Mouse (Mus musculus) cortical plate, adult 2 months (tissue): ENCODE measurements at regions not wholly inside any gene's neighbourhood (a gene's known extent, or its start where the extent isn't known, plus 50 kb on each side); places are given as distances from the start of the nearest gene placed in this dataset.

Experiments
- H3K27ac ChIP-seq: fragments of 200-500 bp; 2 replicates; pipeline ENCODE4 v1.5.1; 2012; ENCODE audit warnings: low read length, control low read depth, inconsistent platforms; ENCODE audit not compliant: insufficient read depth
- H3K4me1 ChIP-seq: fragments of 200-500 bp; 2 replicates; pipeline ENCODE4 v1.6.1; 2011; ENCODE audit warnings: low read length; ENCODE audit not compliant: control insufficient read depth, insufficient read depth
- H3K4me3 ChIP-seq: fragments of 200-500 bp; 2 replicates; pipeline ENCODE4 v1.5.1; 2011; ENCODE audit warnings: mild to moderate bottlenecking, low read length, control low read depth; ENCODE audit not compliant: insufficient read depth
- CTCF ChIP-seq: fragments of 200-500 bp; IDR thresholded peaks from 2 replicates; pipeline ENCODE4 v1.5.1; 2011; ENCODE audit warnings: mild to moderate bottlenecking, control low read depth, low read length; ENCODE audit not compliant: insufficient read depth; ENCODE audit errors: extremely low read depth
- POLR2A ChIP-seq: fragments of 200-500 bp; IDR thresholded peaks from 2 replicates; pipeline ENCODE4 v1.6.1; 2011; ENCODE audit warnings: mild to moderate bottlenecking, low read length, control low read depth; ENCODE audit not compliant: insufficient read depth; ENCODE audit errors: extremely low read depth

DNA sequence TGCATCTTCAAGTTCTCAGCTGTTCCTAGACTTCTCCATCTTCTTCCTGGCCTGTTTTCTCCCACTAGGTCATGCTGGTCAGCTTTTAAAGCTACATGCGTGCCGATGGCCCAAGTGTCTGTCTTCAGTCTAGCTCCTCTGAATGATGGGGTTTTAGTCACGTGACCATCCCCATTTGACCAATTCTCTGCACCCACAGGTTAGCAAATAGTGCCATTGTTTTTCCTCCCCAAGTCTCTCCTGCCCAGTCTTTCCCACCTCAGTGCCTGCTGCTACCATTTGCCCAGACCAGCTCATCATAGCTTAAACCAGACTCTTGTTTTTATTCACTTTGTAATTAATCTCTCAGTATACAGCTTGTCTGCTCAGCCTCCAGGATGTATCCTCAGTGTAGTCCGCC, 62.3 kb downstream of the Zfp706 start:
- TF ChIP-seq POLR2A (no peak), CTCF (no peak)
- Histone ChIP-seq H3K4me1 (peaks cover 15% of the 10 kb centered on the region), H3K27ac (no peak overlapping the region), H3K4me3 (no peak overlapping the region)

DNA sequence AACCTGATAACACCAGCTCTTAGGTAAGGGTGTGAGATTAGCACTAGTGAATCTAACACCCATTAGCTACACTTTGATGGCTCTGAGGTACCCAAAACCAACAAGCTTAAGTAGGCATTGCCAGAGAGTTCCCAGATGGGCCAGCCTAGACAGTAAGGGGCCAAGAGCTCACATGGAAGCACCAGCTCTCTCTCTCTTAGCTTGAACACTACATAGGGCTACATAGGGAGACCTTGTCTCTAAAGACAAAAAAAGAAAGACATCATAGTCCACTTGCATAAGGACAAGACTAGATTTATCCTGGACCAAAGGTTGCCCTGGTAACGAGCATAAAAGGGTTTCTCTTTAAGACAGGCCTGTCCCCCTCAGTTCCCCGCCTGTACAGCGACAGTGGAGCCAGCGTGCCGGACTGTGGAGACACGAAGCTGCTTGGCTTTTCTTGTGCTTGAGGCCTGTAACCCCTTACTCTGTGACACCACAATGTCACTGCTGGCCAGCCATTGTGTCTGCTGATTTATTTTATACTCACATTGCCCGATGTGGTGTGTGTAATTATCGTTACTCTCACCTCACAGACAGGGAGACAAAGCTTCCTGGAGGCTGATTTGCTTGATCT, 62.9 kb downstream of the Zfp706 start:
- no peak overlapping the region; the same call in 1 of the 2 replicates for H3K27ac ChIP-seq
- peaks cover 12% of the 10 kb centered on the region for H3K4me1 ChIP-seq
- no peak for TF ChIP-seq POLR2A
- TF ChIP-seq CTCF = no peak
- no peak overlapping the region for H3K4me3 ChIP-seq

DNA sequence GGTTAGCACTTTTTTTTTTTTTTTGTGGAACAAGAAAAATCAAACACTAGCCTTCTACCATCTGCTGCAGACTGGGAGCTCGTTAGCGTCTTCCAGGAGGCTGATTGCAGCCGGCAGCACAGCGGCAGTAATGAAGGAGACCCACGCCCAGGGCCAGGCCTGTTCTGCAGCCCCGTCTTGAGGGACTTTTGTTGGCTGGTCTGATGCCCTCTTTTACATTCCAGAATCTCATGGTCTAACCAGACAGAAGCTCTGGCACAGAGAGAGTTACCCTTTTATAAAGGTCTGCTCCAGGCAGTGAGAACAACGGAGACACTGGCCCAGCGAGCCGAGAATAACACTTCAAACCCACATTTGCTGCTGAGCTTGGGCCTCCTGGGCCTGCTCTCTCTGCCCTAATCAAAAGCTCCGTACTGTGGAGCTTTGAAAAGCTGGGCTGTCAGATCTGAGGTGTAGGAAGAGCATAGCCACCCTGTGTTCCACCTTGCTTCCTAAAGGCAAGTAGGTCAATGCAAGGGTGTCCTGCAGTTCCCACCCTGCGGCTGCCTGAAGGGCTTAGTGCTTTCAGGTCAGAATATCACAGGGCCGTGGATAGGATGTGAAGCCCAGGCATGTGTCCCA, 64.0 kb downstream of the Zfp706 start:
- Histone ChIP-seq H3K27ac (peak overlapping the region; percentile 87), H3K4me1 (peaks cover 9% of the 10 kb centered on the region), H3K4me3 (no peak overlapping the region)
- TF ChIP-seq CTCF (no peak), POLR2A (peak; percentile 25; the same call in 1 of the 2 replicates)

DNA sequence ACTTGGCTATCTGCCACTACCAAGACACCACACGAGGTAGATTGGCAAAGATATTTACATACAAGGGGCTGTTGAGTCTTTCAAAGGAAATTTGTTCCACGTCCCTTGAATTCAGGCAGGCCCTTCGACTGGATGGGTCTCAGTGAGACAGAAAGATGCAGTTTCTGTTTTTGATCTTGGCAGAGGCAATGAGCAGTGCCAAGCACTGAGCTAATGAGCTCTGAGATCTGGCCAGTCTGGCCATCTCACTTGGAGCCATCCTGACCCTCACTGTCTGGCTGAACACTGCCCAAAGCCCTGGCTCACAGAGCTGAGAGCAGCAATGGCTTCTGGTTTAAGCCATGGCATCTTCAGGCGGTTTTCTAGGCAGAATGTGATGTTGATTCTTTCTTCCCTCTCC, 65.3 kb downstream of the Zfp706 start:
- TF ChIP-seq POLR2A (no peak), CTCF (no peak)
- Histone ChIP-seq H3K4me3 (no peak overlapping the region), H3K27ac (peak overlapping the region; percentile 87; the same call in 1 of the 2 replicates), H3K4me1 (peaks cover 9% of the 10 kb centered on the region)

DNA sequence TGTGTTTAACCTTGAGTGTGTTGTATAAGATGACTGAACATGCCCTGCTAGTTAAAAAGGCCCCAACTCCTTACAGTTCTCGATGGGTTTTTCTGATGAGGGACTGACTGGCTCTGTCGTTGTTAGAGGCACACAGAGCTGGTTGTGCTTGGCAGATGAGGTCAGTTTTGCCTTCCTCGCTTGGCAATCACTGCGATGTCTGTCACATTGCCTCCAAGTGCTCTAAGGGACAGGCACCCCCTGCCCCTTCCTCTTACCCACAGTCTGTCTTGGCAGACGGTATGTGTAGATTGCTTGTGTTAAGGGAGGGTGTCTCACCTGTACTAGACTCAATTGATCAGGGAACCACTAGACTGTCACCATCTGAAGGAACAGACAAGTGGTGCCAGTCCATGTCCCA, 65.8 kb downstream of the Zfp706 start:
- no peak for TF ChIP-seq CTCF
- TF ChIP-seq POLR2A = no peak
- H3K27ac ChIP-seq = peak overlapping the region; percentile 87; the same call in 1 of the 2 replicates

DNA sequence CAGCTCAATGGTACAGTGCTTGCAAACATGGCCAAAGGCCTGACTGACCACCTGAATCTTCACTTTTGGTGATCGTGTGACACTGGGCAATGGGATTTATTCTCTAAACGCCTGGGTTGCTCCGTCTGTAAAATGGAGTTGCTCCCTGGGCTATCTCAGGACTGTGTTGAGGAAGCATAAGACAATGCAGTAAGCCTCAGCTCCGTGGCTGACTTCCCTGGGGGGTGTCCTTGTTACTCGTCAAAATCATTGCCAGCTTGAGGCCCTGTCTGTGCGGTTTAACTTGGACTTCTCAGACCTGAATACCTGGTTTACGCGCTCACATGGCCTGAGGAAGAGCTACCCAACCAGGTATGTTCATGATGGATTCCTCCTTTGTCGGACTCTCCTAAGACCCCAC, 68.0 kb downstream of the Zfp706 start:
- Histone ChIP-seq H3K4me3 (no peak overlapping the region; the same call in 1 of the 2 replicates), H3K4me1 (peaks cover 9% of the 10 kb centered on the region), H3K27ac (no peak overlapping the region)
- TF ChIP-seq POLR2A (no peak), CTCF (no peak)

More for the DNA sequence above, 65.8 kb downstream of the Zfp706 start:
- Histone ChIP-seq H3K4me1 (peaks cover 9% of the 10 kb centered on the region), H3K4me3 (no peak overlapping the region)

DNA sequence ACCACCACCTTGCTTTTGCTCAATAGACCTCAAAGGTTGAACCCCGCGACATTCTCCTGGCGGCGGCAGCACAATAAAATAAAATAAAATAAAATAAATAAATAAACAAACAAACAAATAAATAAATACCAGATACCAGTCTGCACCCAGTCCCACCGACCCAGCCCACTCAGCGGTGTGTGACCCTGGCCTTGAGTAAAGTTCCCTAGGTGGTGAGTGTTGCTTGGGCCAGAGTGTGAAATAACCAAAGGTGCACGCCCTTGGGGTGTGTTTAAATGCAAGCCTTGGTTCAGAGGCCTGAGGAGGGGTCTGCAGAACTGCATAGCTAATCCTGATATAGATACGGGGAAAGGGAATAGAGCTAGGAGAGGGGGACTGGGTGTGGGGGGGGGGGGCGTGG, 68.4 kb downstream of the Zfp706 start:
- H3K4me3 ChIP-seq = peak overlapping the region; percentile 32
- TF ChIP-seq POLR2A = no peak
- TF ChIP-seq CTCF = no peak
- 0 out of 2 replicates have a peak overlapping the region, but pooled peaks have one; percentile 2 for H3K27ac ChIP-seq
- peaks cover 9% of the 10 kb centered on the region for H3K4me1 ChIP-seq

DNA sequence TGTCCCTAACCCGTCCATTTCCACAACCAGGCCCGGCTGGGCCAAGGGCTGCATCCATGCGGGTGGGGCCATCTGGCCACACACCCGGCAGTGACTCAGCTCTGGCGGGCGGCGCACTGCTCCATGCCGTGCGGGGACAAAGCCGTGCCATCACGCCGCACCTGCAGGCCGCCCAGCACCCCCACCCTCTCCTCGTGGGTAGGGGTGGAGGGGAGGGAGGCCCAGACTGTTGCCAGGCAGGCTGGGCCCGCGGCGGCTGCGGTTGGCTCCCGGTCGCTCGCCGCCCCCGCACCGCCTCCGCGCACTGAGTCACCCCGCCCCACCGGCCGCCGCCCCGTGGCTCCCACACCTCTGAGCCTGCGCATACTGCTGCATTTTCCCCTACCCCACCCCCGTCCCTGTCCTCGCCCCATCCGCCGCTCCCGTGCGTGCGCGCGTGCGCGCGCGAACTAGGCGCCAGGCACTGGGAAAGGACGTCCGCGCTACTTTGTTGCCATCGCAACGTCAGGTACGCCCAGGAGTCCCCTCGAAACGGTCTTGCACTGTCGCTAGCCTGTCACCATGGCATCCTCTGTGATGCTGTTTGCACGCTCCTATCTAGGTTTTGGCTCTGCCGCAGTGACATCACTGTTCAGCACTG, 68.9 kb downstream of the Zfp706 start:
- Histone ChIP-seq H3K27ac (peak overlapping the region; percentile 89), H3K4me1 (peaks cover 5% of the 10 kb centered on the region), H3K4me3 (peak overlapping the region; percentile 32)
- TF ChIP-seq CTCF = no peak
- TF ChIP-seq POLR2A = peak; percentile 70; the same call in 1 of the 2 replicates

DNA sequence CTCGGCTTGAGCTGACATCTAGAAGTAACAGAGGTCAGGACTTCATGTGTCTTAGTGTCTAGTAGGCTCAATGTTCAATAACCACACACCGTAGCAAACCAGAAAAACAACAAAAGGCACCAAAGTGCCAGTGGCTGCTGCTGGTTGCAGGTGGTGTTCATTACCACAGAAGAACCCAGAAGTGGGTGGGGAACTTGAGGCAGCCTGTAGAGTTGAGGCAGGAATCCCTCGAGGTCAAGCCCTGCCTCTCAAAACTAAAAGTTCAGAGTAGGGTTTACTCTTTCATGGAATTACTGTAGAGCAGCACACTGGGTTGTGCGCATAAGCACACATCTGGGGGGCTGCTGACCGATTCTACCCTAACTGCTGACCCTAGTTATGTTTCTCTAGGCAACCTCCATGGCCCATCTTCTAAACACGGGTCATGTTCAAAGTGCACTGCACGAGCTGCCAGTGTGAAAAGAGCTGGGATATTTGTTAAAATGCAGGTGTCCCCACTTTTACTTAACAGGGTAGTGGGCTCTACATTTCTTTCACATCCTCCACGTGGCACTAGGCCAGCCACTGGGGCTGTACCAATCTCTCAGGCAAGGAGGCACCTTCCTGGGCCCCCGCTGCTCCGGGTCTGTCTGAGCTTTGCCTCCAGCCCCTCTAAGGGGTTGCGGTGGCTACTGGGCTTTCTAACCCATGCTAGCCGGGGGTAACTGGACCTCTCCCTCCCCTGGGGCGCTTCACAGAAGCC, 69.6 kb downstream of the Zfp706 start:
- Histone ChIP-seq H3K4me1 (peaks cover 2% of the 10 kb centered on the region; the same call in 1 of the 2 replicates), H3K4me3 (peak overlapping the region; percentile 32), H3K27ac (peak overlapping the region; percentile 89)
- TF ChIP-seq POLR2A (no peak), CTCF (no peak)
